Mouse (Mus musculus) erythroid progenitor cell, adult 5-6 weeks (primary cell): ENCODE results near the gene Tcp11. TPM values are rescaled to one million over a fixed set of nuclear protein-coding genes. Genes with fewer than 3 reads are reported as not detected.

Source experiments
- ATAC-seq: replicated peaks from 2 replicates; pipeline ENCODE4 v1.8.0; 2016; ENCODE audit warnings: moderate number of reproducible peaks, mild to moderate bottlenecking, moderate TSS enrichment, inconsistent platforms; ENCODE audit not compliant: poor library complexity, low FRiP score, severe bottlenecking
- total RNA-seq, 2 experiments: library from RNA; stranded (forward) in 1 of 2; stranded (reverse) in 1 of 2; fragments of 150-400 nt in 1 of 2; fragments of 186-747, 209-891 nt in 1 of 2; gene quantifications; 2 replicates each; pipeline versions ENCODE4 v1.2.3 to v1.2.4; 2015 to 2017; ENCODE audit warnings: low replicate concordance in 2 of 2

Gene Tcp11
- total RNA-seq, 2 experiments from 2014 or later: not detected

GRCm38 (mm10) chr17:28019785-28020696 is 60.4 kb downstream of the Tcp11 start:
- ATAC-seq: no peak

GRCm38 (mm10) chr17:28018776-28019175 is 61.7 kb downstream of the Tcp11 start:
- ATAC-seq: no peak

- no peak for ATAC-seq
These were observed 62.1 kb downstream of the Tcp11 start for GRCm38 (mm10) chr17:28018344-28018743.

Other genes starting within 250 kb of the Tcp11 start
- gene Snrpc, start 242.5 kb downstream of the Tcp11 start, total RNA-seq (2015; ENCODE audit: low replicate concordance): 69.2 and 80.1 TPM in 2 replicates
- 29.2 and 44.5 TPM in 2 replicates for gene Snrpc, start 242.5 kb downstream of the Tcp11 start, total RNA-seq (2017; ENCODE audit: low replicate concordance)
- 2.9 and 11.2 TPM in 2 replicates for gene Uhrf1bp1, start 224.2 kb downstream of the Tcp11 start, total RNA-seq (2015; ENCODE audit: low replicate concordance)
- gene Uhrf1bp1, start 224.2 kb downstream of the Tcp11 start, total RNA-seq (2017; ENCODE audit: low replicate concordance): 4.2 and 6.0 TPM in 2 replicates
- gene Anks1, start 171.3 kb downstream of the Tcp11 start, total RNA-seq (2015; ENCODE audit: low replicate concordance): 6.1 and 6.7 TPM in 2 replicates
- gene Anks1, start 171.3 kb downstream of the Tcp11 start, total RNA-seq (2017; ENCODE audit: low replicate concordance): 3.8 and 4.6 TPM in 2 replicates
- 14.3 and 19.8 TPM in 2 replicates for gene Taf11, start 170.8 kb downstream of the Tcp11 start, total RNA-seq (2015; ENCODE audit: low replicate concordance)
- 15.1 and 15.3 TPM in 2 replicates for gene Taf11, start 170.8 kb downstream of the Tcp11 start, total RNA-seq (2017; ENCODE audit: low replicate concordance)
- not detected in 2 replicates for gene Scube3, start 61.5 kb upstream of the Tcp11 start, total RNA-seq (2015; ENCODE audit: low replicate concordance)
- gene Scube3, start 61.5 kb upstream of the Tcp11 start, total RNA-seq (2017; ENCODE audit: low replicate concordance): not detected in 2 replicates
- gene Zfp523, start 96.5 kb upstream of the Tcp11 start, total RNA-seq (2015; ENCODE audit: low replicate concordance): 5.8 TPM in 1 of 2 replicates, not detected in the other
- gene Zfp523, start 96.5 kb upstream of the Tcp11 start, total RNA-seq (2017; ENCODE audit: low replicate concordance): 1.4 and 7.9 TPM in 2 replicates
- 5.8 and 13.8 TPM in 2 replicates for gene Def6, start 127.1 kb upstream of the Tcp11 start, total RNA-seq (2015; ENCODE audit: low replicate concordance)
- gene Def6, start 127.1 kb upstream of the Tcp11 start, total RNA-seq (2017; ENCODE audit: low replicate concordance): 17.2 and 17.8 TPM in 2 replicates
- gene Ppard, start 152.1 kb upstream of the Tcp11 start, total RNA-seq (2015; ENCODE audit: low replicate concordance): 2.9 and 4.0 TPM in 2 replicates
- gene Ppard, start 152.1 kb upstream of the Tcp11 start, total RNA-seq (2017; ENCODE audit: low replicate concordance): 1.7 TPM in 1 of 2 replicates, not detected in the other
- gene Fance, start 232.9 kb upstream of the Tcp11 start, total RNA-seq (2015; ENCODE audit: low replicate concordance): 9.7 and 10.5 TPM in 2 replicates
- gene Fance, start 232.9 kb upstream of the Tcp11 start, total RNA-seq (2017; ENCODE audit: low replicate concordance): 0.76 and 9.8 TPM in 2 replicates
- gene Rpl10a, start 247.8 kb upstream of the Tcp11 start, total RNA-seq (2015; ENCODE audit: low replicate concordance): 515 and 750 TPM in 2 replicates
- 184 and 203 TPM in 2 replicates for gene Rpl10a, start 247.8 kb upstream of the Tcp11 start, total RNA-seq (2017; ENCODE audit: low replicate concordance)